ENCODE assay signal across 12 mouse cellular contexts in genomic region chr6:84392752-84393511, GRCm38 (mm10).
DNase-seq lines count a peak whose midpoint lies in the region; ATAC-seq and TF ChIP-seq lines count a peak whose summit lies in the region.
"Had no signal": no experiment of that assay in that cellular context is flagged by ENCODE, and none has a peak within 500 bp of the region (broad histone marks: within the 10 kb centered on the region; RNA-seq: fewer than 3 reads in every experiment).

No protein-coding gene starts in this region.

- H3K9ac ChIP-seq in liver, embryonic 15.5 days, result no peak overlapping the region
- no peak overlapping the region for H3K9ac ChIP-seq in hindbrain, embryonic 11.5 days (ENCODE audit: low read depth, low read length)
- H3K9ac ChIP-seq in midbrain, embryonic 14.5 days (replicated peaks; ENCODE audit: low read length), result no peak overlapping the region
- H3K9ac ChIP-seq: hindbrain, embryonic 15.5 days had no signal

- DNase-seq in heart, adult 18-20 months, result peak; percentile 24 to 32
- no peak for DNase-seq in heart, adult 11 months
- peak; percentile 81 for DNase-seq in 3T3-L1 (ENCODE audit: low read depth, low spot score)
- peak; percentile 22 for DNase-seq in c-Kit-positive CD71-negative TER-119-negative erythroid progenitor cells, embryonic 14.5 days (ENCODE audit: low read depth)
- no peak for DNase-seq in hindbrain, embryonic 11.5 days (ENCODE audit: low spot score)
- DNase-seq in midbrain, embryonic 14.5 days, result no peak
- DNase-seq in layer of hippocampus, adult 2 months (ENCODE audit: low spot score in 2 of 2), result no peak
- DNase-seq: cerebellum, postnatal 36 days; kidney, postnatal 10 days had no signal

- H3K36me3 ChIP-seq in liver, embryonic 15.5 days (replicated peaks), result no peaks in the 10 kb centered on the region
- H3K36me3 ChIP-seq in hindbrain, embryonic 11.5 days (ENCODE audit: control insufficient read depth, insufficient read depth, low read length), result no peaks in the 10 kb centered on the region
- no peaks in the 10 kb centered on the region for H3K36me3 ChIP-seq in midbrain, embryonic 14.5 days (ENCODE audit: control insufficient read depth, insufficient read depth, low read length)
- H3K36me3 ChIP-seq: hindbrain, embryonic 15.5 days had no signal

- peaks cover 26% of the 10 kb centered on the region for H3K4me1 ChIP-seq in liver, embryonic 15.5 days (replicated peaks)
- H3K4me1 ChIP-seq in hindbrain, embryonic 11.5 days (replicated peaks; ENCODE audit: control insufficient read depth, insufficient read depth, low read length), result no peaks in the 10 kb centered on the region
- H3K4me1 ChIP-seq in midbrain, embryonic 14.5 days (ENCODE audit: control insufficient read depth, insufficient read depth, low read length), result no peaks in the 10 kb centered on the region
- H3K4me1 ChIP-seq: hindbrain, embryonic 15.5 days had no signal

- peak; percentile 83 for ATAC-seq in liver, embryonic 15.5 days (ENCODE audit: insufficient read depth)
- no peak for ATAC-seq in hindbrain, embryonic 11.5 days (ENCODE audit: low FRiP score)
- ATAC-seq in midbrain, embryonic 14.5 days (ENCODE audit: low FRiP score, low TSS enrichment), result no peak
- ATAC-seq: Patski had no signal

- TF ChIP-seq CTCF in layer of hippocampus, adult 2 months (conservative IDR thresholded peaks at IDR 0.05), result no peak

- no peaks in the 10 kb centered on the region for H3K27me3 ChIP-seq in liver, embryonic 15.5 days
- H3K27me3 ChIP-seq in hindbrain, embryonic 11.5 days (ENCODE audit: control insufficient read depth, insufficient read depth, low read length), result no peaks in the 10 kb centered on the region
- no peaks in the 10 kb centered on the region for H3K27me3 ChIP-seq in midbrain, embryonic 14.5 days (ENCODE audit: control insufficient read depth, insufficient read depth, low read length)
- H3K27me3 ChIP-seq: hindbrain, embryonic 15.5 days; Patski had no signal

- peak overlapping the region; percentile 54; the same call in 1 of the 2 replicates for H3K27ac ChIP-seq in liver, embryonic 15.5 days (replicated peaks)
- H3K27ac ChIP-seq in hindbrain, embryonic 11.5 days (ENCODE audit: low read depth, low read length), result no peak overlapping the region
- no peak overlapping the region for H3K27ac ChIP-seq in midbrain, embryonic 14.5 days (replicated peaks; ENCODE audit: low read depth, low read length)
- no peak overlapping the region for H3K27ac ChIP-seq in layer of hippocampus, adult 2 months
- H3K27ac ChIP-seq: hindbrain, embryonic 15.5 days had no signal

- no peaks in the 10 kb centered on the region for H3K9me3 ChIP-seq in liver, embryonic 15.5 days (replicated peaks)
- H3K9me3 ChIP-seq in hindbrain, embryonic 11.5 days (ENCODE audit: control insufficient read depth, low read length), result no peaks in the 10 kb centered on the region
- H3K9me3 ChIP-seq in midbrain, embryonic 14.5 days (ENCODE audit: control insufficient read depth, low read length), result no peaks in the 10 kb centered on the region
- H3K9me3 ChIP-seq: hindbrain, embryonic 15.5 days had no signal

- H3K4me2 ChIP-seq in liver, embryonic 15.5 days, result peak overlapping the region; percentile 52
- no peak overlapping the region for H3K4me2 ChIP-seq in hindbrain, embryonic 11.5 days (replicated peaks; ENCODE audit: low read depth, low read length)
- no peak overlapping the region for H3K4me2 ChIP-seq in midbrain, embryonic 14.5 days (ENCODE audit: low read length)
- H3K4me2 ChIP-seq: hindbrain, embryonic 15.5 days had no signal

- 47% methylated on average over 14 of the region's 14 CpGs for WGBS in liver, embryonic 15.5 days (ENCODE audit: insufficient replicate concordance)
- WGBS in hindbrain, embryonic 11.5 days, result 93% methylated on average over 14 of the region's 14 CpGs
- WGBS in midbrain, embryonic 14.5 days, result 92% methylated on average over 14 of the region's 14 CpGs

- no peak overlapping the region; the same call in 1 of the 2 replicates for H3K4me3 ChIP-seq in liver, embryonic 15.5 days (replicated peaks)
- no peak overlapping the region for H3K4me3 ChIP-seq in hindbrain, embryonic 11.5 days (ENCODE audit: low read depth, low read length)
- H3K4me3 ChIP-seq in midbrain, embryonic 14.5 days (replicated peaks; ENCODE audit: low read depth, low read length), result no peak overlapping the region
- H3K4me3 ChIP-seq in layer of hippocampus, adult 2 months, result no peak overlapping the region
- H3K4me3 ChIP-seq: hindbrain, embryonic 15.5 days had no signal

Comparison
In these comparisons a context has a peak if more than half of its experiments do, and no peak if none do; other contexts are left out.
1. DNase-seq: peak in heart, adult 18-20 months (2 of 2), 3T3-L1 (single experiment) and c-Kit-positive CD71-negative TER-119-negative erythroid progenitor cells, embryonic 14.5 days (single experiment); none in heart, adult 11 months (single experiment), hindbrain, embryonic 11.5 days (single experiment), midbrain, embryonic 14.5 days (single experiment) and layer of hippocampus, adult 2 months (0 of 2).